Mouse (Mus musculus): Measurements from ENCODE around the gene Lrrc74a.

DNA sequence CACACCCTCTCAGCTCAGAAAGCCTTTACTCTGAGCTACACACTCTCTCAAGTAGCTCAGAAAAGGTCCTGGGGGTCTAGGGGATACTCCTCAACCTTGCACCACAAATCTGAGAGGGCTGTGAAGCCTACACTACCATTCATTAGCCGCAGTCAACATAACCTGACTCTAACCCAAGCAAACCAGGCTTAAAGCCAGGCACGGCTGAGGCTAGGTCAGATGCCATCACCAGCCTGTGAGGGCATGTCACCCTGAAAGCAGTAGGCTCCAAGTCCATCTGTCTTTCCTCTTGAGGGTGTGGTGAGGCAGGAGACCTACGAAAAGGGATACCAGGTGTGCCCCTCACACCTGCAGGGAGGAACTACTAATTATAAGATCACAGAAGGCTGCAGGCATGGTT is 62.2 kb downstream of the Lrrc74a start:
- no peak for TF ChIP-seq CTCF (IDR thresholded peaks at IDR 0.05; ENCODE audit: borderline replicate concordance, control insufficient read depth, extremely low read depth, insufficient read depth, low read length, poor library complexity)
- no peak for TF ChIP-seq POLR2A (IDR thresholded peaks at IDR 0.05; ENCODE audit: control insufficient read depth, extremely low read depth, insufficient read depth, low read length, poor library complexity)
